Mouse (Mus musculus) hindbrain, embryonic 13.5 days (tissue): ENCODE data around the gene Olfr412. TPM values are rescaled to one million over a fixed set of nuclear protein-coding genes. Genes with fewer than 3 reads are reported as not detected.
A peak's percentile ranks its signal among the peaks of the same experiment; 100 is the strongest.

Source experiments
- ATAC-seq: fragments of 200-750 bp; cut with Nextera tagmentation; 2 replicates; pipeline ENCODE4 v1.8.0; 2017; ENCODE audit warnings: moderate TSS enrichment; ENCODE audit not compliant: low FRiP score
- H3K27ac ChIP-seq: fragments of 300-500 bp; sonication (generic); 2 replicates; pipeline ENCODE4 v1.5.1; 2015; ENCODE audit warnings: inconsistent platforms, mild to moderate bottlenecking, moderate library complexity
- H3K27me3 ChIP-seq: fragments of 300-500 bp; sonication (generic); 2 replicates; pipeline ENCODE4 v1.6.1; 2015; ENCODE audit warnings: mild to moderate bottlenecking, inconsistent platforms
- H3K36me3 ChIP-seq: fragments of 300-500 bp; sonication (generic); 2 replicates; pipeline ENCODE4 v1.6.1; 2015; ENCODE audit warnings: mild to moderate bottlenecking, inconsistent platforms
- H3K4me1 ChIP-seq: fragments of 300-500 bp; sonication (generic); replicated peaks from 2 replicates; pipeline ENCODE4 v1.6.1; 2015; ENCODE audit warnings: inconsistent platforms
- H3K4me2 ChIP-seq: fragments of 300-500 bp; sonication (generic); 2 replicates; pipeline ENCODE4 v1.6.1; 2015; ENCODE audit warnings: inconsistent platforms, mild to moderate bottlenecking, moderate library complexity
- H3K4me3 ChIP-seq: fragments of 300-500 bp; sonication (generic); 2 replicates; pipeline ENCODE4 v1.5.1; 2015; ENCODE audit warnings: mild to moderate bottlenecking, inconsistent platforms
- H3K9ac ChIP-seq: fragments of 300-500 bp; sonication (generic); 2 replicates; pipeline ENCODE4 v1.6.1; 2015; ENCODE audit warnings: mild to moderate bottlenecking, inconsistent platforms
- H3K9me3 ChIP-seq: fragments of 300-500 bp; sonication (generic); 2 replicates; pipeline ENCODE4 v1.6.1; 2016; ENCODE audit warnings: inconsistent platforms
- WGBS: fragments of 180-500 bp; shearing (Covaris S2); methylation state at CpG from one replicate; pipeline ENCODE4 v1.1.7; 2015; 5-methylcytosine and 5-hydroxymethylcytosine counted together
- polyA plus RNA-seq: library from polyadenylated mRNA; unstranded; fragments of >200 nt; fragmentation: Nextera tagmentation; extraction: Ambion mirVana; gene quantifications from 2 replicates; pipeline ENCODE4 v1.2.1, GENCODE M21; 2015

Gene Olfr412
- polyA plus RNA-seq, 1 experiment from 2014 or later = not detected

DNA sequence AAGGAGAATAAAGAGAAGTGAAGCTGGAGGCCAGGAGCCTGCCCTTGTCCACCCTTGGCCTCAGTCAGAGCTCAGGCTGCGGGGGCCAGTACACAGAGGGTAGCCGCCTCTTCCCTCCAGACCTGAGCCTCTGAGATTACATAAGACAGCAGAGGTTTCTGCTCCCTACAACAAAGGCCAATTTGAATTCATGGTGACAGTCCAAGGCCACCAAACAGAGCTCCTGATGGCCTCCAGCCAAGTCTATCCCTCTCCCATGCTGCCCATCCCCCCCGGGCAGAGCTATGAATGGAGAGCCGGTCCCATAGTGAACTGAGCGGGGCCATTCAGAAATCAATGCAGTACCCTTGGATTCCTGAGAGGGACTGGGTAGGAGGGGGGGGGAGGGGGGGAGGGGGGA lies 31.6 kb downstream of the Olfr412 start:
- no peaks in the 10 kb centered on the region for H3K9me3 ChIP-seq
- WGBS = 49% methylated on average over 5 of the region's 5 CpGs
- H3K27me3 ChIP-seq = no peaks in the 10 kb centered on the region
- H3K4me1 ChIP-seq = peaks cover 7% of the 10 kb centered on the region
- peaks cover 42% of the 10 kb centered on the region for H3K36me3 ChIP-seq
- ATAC-seq = peak; percentile 52
- no peak overlapping the region; the same call in 1 of the 2 replicates for H3K27ac ChIP-seq
- no peak overlapping the region for H3K4me3 ChIP-seq
- H3K9ac ChIP-seq = no peak overlapping the region
- no peak overlapping the region for H3K4me2 ChIP-seq

DNA sequence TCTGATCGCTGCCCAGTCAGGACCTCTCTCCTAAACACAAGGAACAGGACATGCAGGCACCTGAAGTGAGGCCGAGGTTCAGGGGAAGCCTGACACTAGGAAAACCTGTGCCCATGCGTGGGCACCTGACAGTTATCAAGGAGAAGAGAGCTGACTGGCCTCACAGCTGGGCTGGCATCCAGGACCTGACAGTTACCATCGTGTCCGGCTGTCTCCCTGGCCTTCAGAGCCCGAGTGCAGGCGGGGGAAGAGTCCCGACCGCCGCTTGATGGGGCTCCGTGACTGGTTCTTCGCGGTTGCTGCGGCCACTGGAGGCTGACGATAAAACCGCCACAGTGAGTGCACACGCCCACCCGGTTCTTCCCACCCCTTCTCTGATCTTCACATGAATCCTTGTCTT lies 33.7 kb downstream of the Olfr412 start:
- ATAC-seq = no peak
- Histone ChIP-seq H3K4me3 (no peak overlapping the region), H3K4me2 (no peak overlapping the region), H3K4me1 (peaks cover 16% of the 10 kb centered on the region), H3K9me3 (no peaks in the 10 kb centered on the region), H3K27ac (no peak overlapping the region), H3K27me3 (no peaks in the 10 kb centered on the region), H3K36me3 (peaks cover 40% of the 10 kb centered on the region), H3K9ac (no peak overlapping the region)
- 89% methylated on average over 18 of the region's 18 CpGs for WGBS

DNA sequence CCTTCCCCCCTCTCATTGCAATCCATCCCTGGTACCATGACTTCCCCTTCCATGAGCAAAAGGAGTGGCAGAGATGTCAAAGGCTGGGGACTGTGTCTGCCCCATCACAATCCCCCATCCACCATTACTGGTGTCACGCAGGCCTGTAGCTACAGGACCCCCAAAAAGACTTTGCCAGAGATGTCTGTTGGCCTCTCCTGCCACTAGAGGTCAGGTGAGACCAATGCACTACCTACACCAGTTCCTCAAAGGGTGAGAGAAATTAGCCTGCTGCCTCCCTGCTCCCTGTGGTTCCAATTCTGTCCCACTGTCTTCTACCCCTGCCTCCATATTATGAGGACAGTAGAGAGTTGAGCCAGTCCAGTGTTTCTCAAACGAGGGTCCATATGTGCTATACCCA lies 40.3 kb downstream of the Olfr412 start:
- H3K9ac ChIP-seq = no peak overlapping the region
- no peak for ATAC-seq
- no peaks in the 10 kb centered on the region for H3K9me3 ChIP-seq

DNA sequence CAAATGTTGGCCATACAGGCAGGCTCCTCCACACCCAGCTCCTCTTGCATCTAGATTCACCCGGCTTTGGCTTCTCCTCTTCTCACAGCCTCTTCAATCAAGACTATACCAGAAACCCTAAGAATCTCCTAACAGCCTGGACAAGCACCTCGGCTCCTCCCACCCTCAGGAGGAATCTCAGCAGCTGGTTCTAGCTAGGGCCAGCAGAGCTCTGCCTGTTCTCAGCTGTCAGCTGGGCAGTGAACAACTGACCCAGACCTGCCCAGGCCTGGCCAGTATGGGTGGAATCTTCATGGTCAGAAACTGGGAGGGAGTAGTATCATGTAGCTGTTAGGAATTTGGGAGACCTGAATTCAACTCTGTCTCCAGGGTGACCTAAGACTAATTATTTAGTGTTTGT lies 42.3 kb downstream of the Olfr412 start:
- no peak overlapping the region for H3K9ac ChIP-seq
- no peak overlapping the region for H3K4me2 ChIP-seq
- no peak for ATAC-seq
- 79% methylated on average over 2 of the region's 2 CpGs for WGBS
- H3K27me3 ChIP-seq = no peaks in the 10 kb centered on the region
- H3K36me3 ChIP-seq = peaks cover 13% of the 10 kb centered on the region
- H3K4me3 ChIP-seq = no peak overlapping the region
- H3K4me1 ChIP-seq = peaks cover 18% of the 10 kb centered on the region
- no peaks in the 10 kb centered on the region for H3K9me3 ChIP-seq
- no peak overlapping the region for H3K27ac ChIP-seq

More for the DNA sequence above, 40.3 kb downstream of the Olfr412 start:
- H3K27me3 ChIP-seq = no peaks in the 10 kb centered on the region
- WGBS = 60% methylated on average over 2 of the region's 2 CpGs
- no peak overlapping the region for H3K4me3 ChIP-seq
- no peak overlapping the region for H3K4me2 ChIP-seq
- peaks cover 8% of the 10 kb centered on the region for H3K4me1 ChIP-seq
- peaks cover 18% of the 10 kb centered on the region for H3K36me3 ChIP-seq
- H3K27ac ChIP-seq = no peak overlapping the region

DNA sequence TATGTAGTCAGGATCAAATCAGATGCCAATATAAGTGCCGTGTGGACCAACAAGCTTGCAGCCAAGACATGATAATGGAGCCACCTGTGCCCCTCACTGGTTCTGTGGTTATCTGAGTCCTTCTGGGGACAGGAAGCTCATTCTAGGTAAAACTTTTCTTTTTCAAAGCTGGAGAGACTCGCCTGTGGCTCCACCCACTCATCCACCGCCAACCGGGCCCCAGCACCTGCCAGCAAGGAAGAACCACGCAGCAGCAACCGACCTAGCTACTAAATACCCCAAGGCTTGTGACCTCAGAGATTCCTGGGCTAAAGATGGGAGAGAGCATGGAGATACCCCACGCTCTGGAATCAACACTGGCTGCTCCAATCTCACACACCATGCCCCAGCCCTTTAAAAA lies 43.3 kb downstream of the Olfr412 start:
- no peaks in the 10 kb centered on the region for H3K9me3 ChIP-seq
- H3K4me2 ChIP-seq = no peak overlapping the region
- H3K27ac ChIP-seq = no peak overlapping the region
- no peak for ATAC-seq
- H3K27me3 ChIP-seq = no peaks in the 10 kb centered on the region
- H3K4me1 ChIP-seq = peaks cover 20% of the 10 kb centered on the region
- H3K36me3 ChIP-seq = peaks cover 13% of the 10 kb centered on the region
- H3K4me3 ChIP-seq = no peak overlapping the region
- WGBS = 84% methylated on average over 7 of the region's 7 CpGs
- H3K9ac ChIP-seq = no peak overlapping the region

DNA sequence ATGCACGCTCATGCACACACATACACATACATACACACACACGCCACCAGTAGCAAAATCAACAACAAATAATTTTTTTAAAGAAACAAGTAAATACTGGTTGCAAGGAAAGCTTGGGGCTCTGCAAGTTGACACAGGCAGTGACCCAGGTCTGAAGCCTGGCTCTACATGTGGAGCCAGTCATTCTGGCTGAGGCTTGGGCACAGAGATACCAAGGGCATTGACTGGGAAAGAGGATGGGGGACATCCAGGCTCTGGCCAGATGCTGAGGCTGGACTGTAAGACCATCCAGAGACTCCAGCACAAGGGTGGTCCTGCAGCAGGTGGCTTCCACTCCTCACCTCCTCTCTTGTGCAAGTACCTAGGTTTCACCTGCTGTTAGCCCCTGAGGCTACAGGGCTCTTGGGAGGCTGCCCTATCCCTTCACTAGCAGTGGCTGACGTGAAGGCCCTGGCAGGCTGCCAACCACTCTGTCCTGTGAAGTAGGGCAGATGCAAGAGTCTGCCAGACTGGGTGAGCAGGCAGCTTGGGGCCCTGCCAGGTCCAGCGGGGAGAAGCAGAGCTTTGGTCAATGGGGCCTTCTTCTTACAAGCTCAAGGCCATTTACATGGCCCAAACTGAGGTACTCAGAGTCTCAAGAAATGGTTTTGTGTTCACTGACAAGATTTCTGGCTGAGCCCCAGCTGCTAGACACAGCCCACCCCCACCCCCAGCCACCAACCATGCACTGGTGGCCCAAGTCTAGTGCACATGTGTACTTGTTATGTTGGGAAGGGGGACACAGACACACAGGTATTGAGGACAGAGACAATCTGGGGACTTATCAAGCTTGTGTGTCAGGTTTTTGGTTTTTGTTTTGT lies 46.9 kb downstream of the Olfr412 start:
- peak; percentile 83 for ATAC-seq
- Histone ChIP-seq H3K27me3 (no peaks in the 10 kb centered on the region), H3K27ac (peak overlapping the region; percentile 78), H3K4me2 (no peak overlapping the region), H3K36me3 (peaks cover 16% of the 10 kb centered on the region), H3K4me3 (no peak overlapping the region), H3K9me3 (no peaks in the 10 kb centered on the region), H3K9ac (no peak overlapping the region), H3K4me1 (peaks cover 28% of the 10 kb centered on the region)
- 59% methylated on average over 4 of the region's 4 CpGs for WGBS

DNA sequence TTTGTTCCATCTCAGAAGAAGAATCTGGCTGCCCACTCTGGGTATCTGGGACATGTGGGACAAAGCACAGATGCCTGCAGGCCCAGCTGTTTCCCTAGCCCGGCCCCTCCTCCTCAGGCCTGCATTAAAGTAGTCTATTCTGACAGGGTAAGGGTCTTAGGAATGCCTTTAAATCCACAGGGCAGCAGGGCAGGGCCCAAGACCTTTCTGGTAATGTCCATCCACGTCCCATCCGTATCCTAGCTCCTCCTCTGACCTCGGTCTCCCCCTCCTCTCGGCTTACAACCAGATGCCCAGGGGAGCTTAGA lies 47.5 kb downstream of the Olfr412 start:
- Histone ChIP-seq H3K9ac (0 out of 2 replicates have a peak overlapping the region, but pooled peaks have one; percentile 19), H3K27ac (peak overlapping the region; percentile 78), H3K4me3 (no peak overlapping the region)

DNA sequence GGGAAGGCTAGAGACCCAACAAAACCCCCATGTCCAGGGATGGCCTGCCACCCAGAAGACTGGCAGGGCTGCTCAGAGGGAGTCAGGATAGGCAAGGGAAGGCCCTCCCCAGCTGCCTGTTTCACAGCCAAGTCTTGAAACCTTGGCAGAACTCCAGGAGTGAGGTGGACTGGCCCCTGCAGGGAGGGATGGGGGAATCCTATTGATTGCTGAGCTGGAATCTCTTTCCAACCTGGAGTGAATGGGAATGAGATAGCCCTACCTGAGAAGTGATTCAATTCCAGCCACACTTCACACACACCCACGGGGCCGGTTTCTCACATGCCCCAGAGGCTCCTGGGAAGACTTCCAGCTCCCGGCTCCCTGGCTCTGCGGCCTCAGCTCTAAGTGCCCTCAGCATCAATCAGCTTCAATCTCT lies 47.9 kb downstream of the Olfr412 start:
- ATAC-seq = peak; percentile 52
- Histone ChIP-seq H3K9me3 (no peaks in the 10 kb centered on the region), H3K9ac (0 out of 2 replicates have a peak overlapping the region, but pooled peaks have one; percentile 19), H3K36me3 (peaks cover 23% of the 10 kb centered on the region), H3K27ac (peak overlapping the region; percentile 78), H3K4me2 (no peak overlapping the region), H3K4me1 (peaks cover 28% of the 10 kb centered on the region), H3K4me3 (no peak overlapping the region), H3K27me3 (no peaks in the 10 kb centered on the region)
- 46% methylated on average over 4 of the region's 4 CpGs for WGBS

More for the DNA sequence above, 47.5 kb downstream of the Olfr412 start:
- WGBS = 65% methylated on average over 5 of the region's 5 CpGs
- H3K36me3 ChIP-seq = peaks cover 21% of the 10 kb centered on the region
- no peaks in the 10 kb centered on the region for H3K9me3 ChIP-seq
- H3K4me1 ChIP-seq = peaks cover 28% of the 10 kb centered on the region
- no peaks in the 10 kb centered on the region for H3K27me3 ChIP-seq
- H3K4me2 ChIP-seq = no peak overlapping the region
- peak; percentile 29 for ATAC-seq

DNA sequence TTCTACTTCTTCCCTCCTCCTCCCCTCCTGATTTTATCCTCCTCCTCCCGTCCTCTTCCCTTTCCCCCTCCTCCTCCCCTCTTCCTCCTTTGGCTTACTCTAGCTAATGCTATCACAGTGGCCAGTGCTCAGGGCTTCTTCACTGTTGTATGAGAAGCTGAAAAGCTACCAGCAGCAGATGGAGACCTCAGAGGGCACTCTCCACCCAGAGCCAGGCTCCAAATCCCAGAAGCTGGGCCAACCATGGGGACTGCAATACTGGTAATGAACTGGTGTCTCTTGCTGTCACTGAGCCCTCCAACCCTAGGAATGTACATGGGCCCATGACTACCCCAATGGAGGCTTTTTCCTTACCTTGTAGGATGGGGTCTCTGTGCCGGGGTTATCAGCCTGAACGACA lies 50.1 kb downstream of the Olfr412 start:
- Histone ChIP-seq H3K4me3 (no peak overlapping the region), H3K9ac (no peak overlapping the region), H3K36me3 (peaks cover 22% of the 10 kb centered on the region), H3K27ac (no peak overlapping the region), H3K27me3 (no peaks in the 10 kb centered on the region), H3K9me3 (no peaks in the 10 kb centered on the region), H3K4me2 (no peak overlapping the region), H3K4me1 (peaks cover 32% of the 10 kb centered on the region)
- no peak for ATAC-seq
- 81% methylated on average over 3 of the region's 3 CpGs for WGBS

DNA sequence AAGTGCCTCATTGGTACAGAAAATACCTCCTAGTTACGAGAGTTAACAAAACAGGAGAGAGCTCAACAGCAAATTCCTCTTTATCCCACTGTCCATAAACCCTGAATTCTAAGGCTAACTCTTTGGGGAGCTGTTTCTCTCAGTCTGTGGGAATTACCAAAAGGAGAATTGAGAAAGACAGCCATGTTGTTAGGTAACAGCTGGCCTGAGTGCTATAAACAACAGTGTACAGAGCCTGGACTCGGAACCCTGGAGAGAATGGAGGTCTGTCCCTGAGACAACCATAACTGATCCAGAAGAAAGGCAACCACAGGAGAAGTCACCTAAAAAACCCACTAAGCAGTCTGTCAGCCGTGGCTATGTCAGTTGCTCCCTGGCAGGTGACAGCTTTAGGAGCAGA lies 50.6 kb downstream of the Olfr412 start:
- Histone ChIP-seq H3K9ac (no peak overlapping the region), H3K4me3 (no peak overlapping the region), H3K27ac (no peak overlapping the region), H3K4me1 (peaks cover 32% of the 10 kb centered on the region), H3K36me3 (peaks cover 22% of the 10 kb centered on the region; the same call in 1 of the 2 replicates), H3K9me3 (no peaks in the 10 kb centered on the region), H3K27me3 (no peaks in the 10 kb centered on the region), H3K4me2 (no peak overlapping the region)
- WGBS = 74% methylated on average over 3 of the region's 3 CpGs
- no peak for ATAC-seq

DNA sequence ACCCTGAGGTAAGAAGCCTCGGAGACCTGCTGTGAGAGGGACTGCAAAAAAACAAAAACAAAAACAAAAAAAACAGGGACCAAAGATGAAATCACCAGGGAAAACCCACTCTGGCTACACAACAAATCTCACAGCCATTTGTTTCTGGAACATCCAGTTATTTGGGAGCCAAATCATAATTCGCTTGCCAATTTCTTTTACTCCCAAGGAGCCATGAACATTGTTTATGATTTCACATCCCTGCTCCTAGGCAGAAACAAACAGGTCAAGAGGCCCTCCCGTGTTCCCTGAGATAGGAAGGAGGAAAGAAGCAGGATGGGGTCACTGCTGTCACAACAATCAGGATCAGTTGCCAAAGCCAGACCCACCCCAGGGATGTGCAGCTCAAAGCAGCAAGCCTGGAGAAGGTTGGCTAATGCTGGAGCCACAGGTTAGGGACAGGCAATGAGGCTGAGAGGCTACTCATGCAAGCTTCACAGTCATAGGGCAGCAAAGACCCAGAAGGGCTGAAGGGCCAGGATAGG lies 51.6 kb downstream of the Olfr412 start:
- Histone ChIP-seq H3K4me3 (no peak overlapping the region), H3K9ac (no peak overlapping the region), H3K27me3 (no peaks in the 10 kb centered on the region), H3K4me1 (peaks cover 29% of the 10 kb centered on the region), H3K9me3 (no peaks in the 10 kb centered on the region), H3K27ac (no peak overlapping the region), H3K36me3 (peaks cover 22% of the 10 kb centered on the region; the same call in 1 of the 2 replicates), H3K4me2 (no peak overlapping the region)
- no peak for ATAC-seq
- WGBS = 75% methylated on average over 3 of the region's 3 CpGs

DNA sequence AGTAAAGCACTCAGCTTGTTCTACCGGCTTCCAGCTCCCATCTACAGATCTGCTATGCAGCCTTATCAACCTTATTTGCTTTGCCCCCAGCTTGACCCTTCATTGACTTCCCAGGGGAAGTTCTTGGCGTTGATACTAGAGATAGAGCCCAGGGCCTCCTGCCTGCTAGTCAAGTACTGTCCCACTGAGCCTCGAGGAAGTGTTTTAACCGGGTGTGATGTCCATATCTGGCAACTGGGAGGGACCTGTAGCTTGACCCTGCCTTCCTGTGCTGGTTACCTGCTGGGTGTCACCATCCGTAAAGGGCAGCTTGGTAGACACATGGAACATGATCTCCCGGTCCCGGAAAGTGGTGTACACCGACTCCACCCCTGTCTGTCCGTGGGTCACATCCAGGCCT lies 52.2 kb downstream of the Olfr412 start:
- H3K9ac ChIP-seq = no peak overlapping the region
- H3K36me3 ChIP-seq = peaks cover 22% of the 10 kb centered on the region; the same call in 1 of the 2 replicates
- 78% methylated on average over 9 of the region's 9 CpGs for WGBS
- H3K4me1 ChIP-seq = peaks cover 23% of the 10 kb centered on the region
- no peaks in the 10 kb centered on the region for H3K9me3 ChIP-seq
- no peak for ATAC-seq
- H3K27me3 ChIP-seq = no peaks in the 10 kb centered on the region
- no peak overlapping the region for H3K27ac ChIP-seq
- H3K4me2 ChIP-seq = no peak overlapping the region
- H3K4me3 ChIP-seq = no peak overlapping the region

DNA sequence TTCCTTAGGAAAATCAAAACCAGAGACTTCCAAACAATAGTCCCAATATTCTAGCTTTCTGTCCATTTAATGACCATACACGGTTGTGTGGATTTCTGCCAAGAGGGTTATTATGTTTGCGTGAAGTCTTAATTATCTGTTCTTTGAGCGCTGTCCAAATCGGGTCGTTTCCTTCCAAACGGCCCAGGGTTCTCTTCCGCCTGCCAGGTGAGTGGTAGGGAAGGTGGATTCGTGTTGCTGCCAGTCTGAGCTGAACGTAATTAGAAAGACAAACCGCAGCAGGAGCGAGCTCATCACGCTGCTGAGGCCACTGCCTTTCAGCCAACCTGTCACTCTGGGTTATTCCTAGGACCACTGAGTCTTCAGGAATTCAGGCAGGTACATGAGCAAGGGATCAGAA lies 53.9 kb downstream of the Olfr412 start:
- 72% methylated on average over 12 of the region's 12 CpGs for WGBS
- H3K27ac ChIP-seq = no peak overlapping the region

More for the DNA sequence above, 53.9 kb downstream of the Olfr412 start:
- Histone ChIP-seq H3K9me3 (no peaks in the 10 kb centered on the region), H3K4me1 (peaks cover 7% of the 10 kb centered on the region), H3K4me3 (no peak overlapping the region), H3K36me3 (peaks cover 22% of the 10 kb centered on the region; the same call in 1 of the 2 replicates), H3K9ac (no peak overlapping the region), H3K4me2 (no peak overlapping the region), H3K27me3 (no peaks in the 10 kb centered on the region)
- no peak for ATAC-seq
